Mouse (Mus musculus) heart, embryonic 16.5 days (tissue): ENCODE results near the gene Zfp609. TPM values are rescaled to one million over a fixed set of nuclear protein-coding genes. Genes with fewer than 3 reads are reported as not detected.

Source experiments
- ATAC-seq: fragments of 200-750 bp; cut with Nextera tagmentation; replicated peaks from 2 replicates; pipeline ENCODE4 v1.8.0; 2017; ENCODE audit warnings: moderate number of reproducible peaks; ENCODE audit not compliant: insufficient read depth, low FRiP score; ENCODE audit errors: extremely low read depth
- H3K27ac ChIP-seq: fragments of 300-500 bp; sonication (generic); 2 replicates; pipeline ENCODE4 v1.5.1; 2014; ENCODE audit warnings: mild to moderate bottlenecking, low read length, control low read depth, moderate library complexity
- H3K27me3 ChIP-seq: fragments of 300-500 bp; sonication (generic); 2 replicates; pipeline ENCODE4 v1.6.1; 2014; ENCODE audit warnings: low read length, mixed read lengths; ENCODE audit not compliant: control insufficient read depth, insufficient read depth
- H3K36me3 ChIP-seq: fragments of 300-500 bp; sonication (generic); 2 replicates; pipeline ENCODE4 v1.6.1; 2014; ENCODE audit not compliant: control insufficient read depth, insufficient read depth
- H3K4me1 ChIP-seq: fragments of 300-500 bp; sonication (generic); 2 replicates; pipeline ENCODE4 v1.6.1; 2014; ENCODE audit warnings: low read length, mixed read lengths; ENCODE audit not compliant: control insufficient read depth, insufficient read depth
- H3K4me2 ChIP-seq: fragments of 300-500 bp; sonication (generic); 2 replicates; pipeline ENCODE4 v1.6.1; 2014; ENCODE audit warnings: low read depth, mild to moderate bottlenecking, control low read depth, low read length
- H3K4me3 ChIP-seq: fragments of 300-500 bp; sonication (generic); 2 replicates; pipeline ENCODE4 v1.5.1; 2014; ENCODE audit warnings: mild to moderate bottlenecking, control low read depth, low read length
- H3K9ac ChIP-seq: fragments of 300-500 bp; sonication (generic); 2 replicates; pipeline ENCODE4 v1.6.1; 2014; ENCODE audit warnings: low read length, control low read depth
- H3K9me3 ChIP-seq: fragments of 300-500 bp; sonication (generic); replicated peaks from 2 replicates; pipeline ENCODE4 v1.6.1; 2016; ENCODE audit warnings: low read length; ENCODE audit not compliant: control insufficient read depth
- WGBS: fragments of 180-500 bp; shearing (Covaris S2); extraction: QIAGEN DNeasy Blood & Tissue Kit; methylation state at CpG from one replicate; pipeline ENCODE4 v1.1.7; 2014; 5-methylcytosine and 5-hydroxymethylcytosine counted together
- polyA plus RNA-seq: library from polyadenylated mRNA; unstranded; fragments of >200 nt; fragmentation: Nextera tagmentation; extraction: Ambion mirVana; gene quantifications from 2 replicates; pipeline ENCODE4 v1.2.1, GENCODE M21; 2015

Zfp609 gene
- polyA plus RNA-seq, 1 experiment from 2014 or later, result 4.2 TPM

DNA sequence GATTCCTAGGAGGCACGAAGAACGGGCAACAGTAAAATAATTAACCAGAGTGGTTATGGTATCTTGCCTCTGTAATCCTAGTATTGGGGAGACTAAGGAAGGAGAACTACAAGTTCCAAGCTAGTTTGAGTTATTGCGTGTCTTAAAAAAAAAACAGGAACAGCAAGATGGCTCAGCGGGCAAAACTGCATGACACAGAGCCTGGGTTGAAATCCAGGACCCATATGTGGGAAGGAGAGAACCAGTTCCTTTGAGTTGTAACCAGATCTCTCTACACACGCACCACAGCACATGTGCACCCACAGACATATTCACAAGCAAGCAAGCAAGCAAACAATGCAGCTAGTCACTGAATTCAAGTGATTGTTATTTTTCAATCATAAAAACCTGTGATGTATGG is 81.9 kb downstream of the Zfp609 start:
- WGBS, result 80% methylated on average over 5 of the region's 5 CpGs
- no peak overlapping the region for H3K27ac ChIP-seq

GRCm38 (mm10) chr9:65744171-65745082 is 82.9 kb downstream of the Zfp609 start:
- H3K9me3 ChIP-seq, result no peaks in the 10 kb centered on the region
- H3K4me3 ChIP-seq, result no peak overlapping the region
- peak overlapping the region; percentile 9; the same call in 1 of the 2 replicates for H3K4me2 ChIP-seq
- peaks cover 23% of the 10 kb centered on the region for H3K4me1 ChIP-seq
- 23% methylated on average over 4 of the region's 4 CpGs for WGBS
- peak; percentile 79 for ATAC-seq
- H3K9ac ChIP-seq, result peak overlapping the region; percentile 9; the same call in 1 of the 2 replicates
- H3K36me3 ChIP-seq, result no peaks in the 10 kb centered on the region; the same call in 1 of the 2 replicates
- no peaks in the 10 kb centered on the region for H3K27me3 ChIP-seq
- peak overlapping the region; percentile 74 for H3K27ac ChIP-seq

More for the DNA sequence above, 81.9 kb downstream of the Zfp609 start:
- no peaks in the 10 kb centered on the region for H3K27me3 ChIP-seq
- no peak overlapping the region for H3K9ac ChIP-seq
- H3K36me3 ChIP-seq, result peaks cover 3% of the 10 kb centered on the region; the same call in 1 of the 2 replicates
- H3K9me3 ChIP-seq, result no peaks in the 10 kb centered on the region
- no peak for ATAC-seq
- peaks cover 23% of the 10 kb centered on the region for H3K4me1 ChIP-seq
- H3K4me3 ChIP-seq, result no peak overlapping the region
- H3K4me2 ChIP-seq, result no peak overlapping the region

- Histone ChIP-seq H3K9ac (peak overlapping the region; percentile 9; the same call in 1 of the 2 replicates), H3K4me2 (no peak overlapping the region), H3K36me3 (no peaks in the 10 kb centered on the region; the same call in none of the 2 replicates), H3K4me3 (no peak overlapping the region), H3K27ac (peak overlapping the region; percentile 74), H3K9me3 (no peaks in the 10 kb centered on the region), H3K27me3 (no peaks in the 10 kb centered on the region), H3K4me1 (peaks cover 23% of the 10 kb centered on the region)
- ATAC-seq, result no peak
Measured at GRCm38 (mm10) chr9:65743809-65744170, 83.6 kb downstream of the Zfp609 start.

- H3K4me1 ChIP-seq, result peaks cover 23% of the 10 kb centered on the region
- no peaks in the 10 kb centered on the region; the same call in none of the 2 replicates for H3K36me3 ChIP-seq
- H3K4me3 ChIP-seq, result no peak overlapping the region
- ATAC-seq, result no peak
- no peak overlapping the region for H3K9ac ChIP-seq
- no peak overlapping the region for H3K4me2 ChIP-seq
- H3K27ac ChIP-seq, result no peak overlapping the region
- no peaks in the 10 kb centered on the region for H3K9me3 ChIP-seq
- no peaks in the 10 kb centered on the region for H3K27me3 ChIP-seq
Measured at GRCm38 (mm10) chr9:65743322-65743721, 84.0 kb downstream of the Zfp609 start.

DNA sequence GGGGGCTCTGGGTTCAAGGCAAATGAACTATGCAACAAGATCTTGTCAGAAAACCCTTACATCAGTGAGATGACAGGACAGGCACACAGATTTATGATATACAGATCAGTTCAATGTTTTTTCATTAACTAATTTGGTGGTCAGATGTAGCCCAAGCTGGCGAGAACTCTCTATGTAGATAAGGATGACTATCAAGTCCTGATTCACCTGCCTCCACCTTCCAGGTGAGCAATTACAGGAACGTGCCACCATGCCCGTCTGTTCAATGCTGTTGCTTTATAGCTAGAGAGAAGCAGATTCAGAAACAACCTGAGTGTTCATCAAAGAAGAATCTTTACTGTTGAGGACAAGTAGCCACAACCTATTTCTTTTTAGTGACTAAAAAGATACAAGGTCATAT is 84.6 kb downstream of the Zfp609 start:
- peaks cover 23% of the 10 kb centered on the region for H3K4me1 ChIP-seq
- no peaks in the 10 kb centered on the region; the same call in none of the 2 replicates for H3K36me3 ChIP-seq
- H3K4me3 ChIP-seq, result no peak overlapping the region
- H3K9me3 ChIP-seq, result no peaks in the 10 kb centered on the region
- no peak overlapping the region for H3K4me2 ChIP-seq
- WGBS, result 87% methylated on average over 3 of the region's 3 CpGs
- H3K27me3 ChIP-seq, result no peaks in the 10 kb centered on the region
- no peak overlapping the region for H3K9ac ChIP-seq
- no peak overlapping the region for H3K27ac ChIP-seq
- no peak for ATAC-seq

- peaks cover 24% of the 10 kb centered on the region for H3K4me1 ChIP-seq
- ATAC-seq, result no peak
- no peaks in the 10 kb centered on the region for H3K27me3 ChIP-seq
- H3K27ac ChIP-seq, result no peak overlapping the region
- H3K9ac ChIP-seq, result no peak overlapping the region
- H3K4me2 ChIP-seq, result no peak overlapping the region
- no peaks in the 10 kb centered on the region; the same call in none of the 2 replicates for H3K36me3 ChIP-seq
- H3K4me3 ChIP-seq, result no peak overlapping the region
- no peaks in the 10 kb centered on the region for H3K9me3 ChIP-seq
- WGBS, result 87% methylated on average over 14 of the region's 14 CpGs
Measured at GRCm38 (mm10) chr9:65741066-65741852, 86.1 kb downstream of the Zfp609 start.

GRCm38 (mm10) chr9:65734931-65735330 is 92.4 kb downstream of the Zfp609 start:
- no peaks in the 10 kb centered on the region for H3K9me3 ChIP-seq
- peaks cover 10% of the 10 kb centered on the region for H3K4me1 ChIP-seq
- no peak for ATAC-seq
- no peak overlapping the region for H3K9ac ChIP-seq
- no peaks in the 10 kb centered on the region for H3K27me3 ChIP-seq
- H3K36me3 ChIP-seq, result peaks cover 5% of the 10 kb centered on the region
- no peak overlapping the region for H3K4me3 ChIP-seq
- no peak overlapping the region for H3K4me2 ChIP-seq
- peak overlapping the region; percentile 70 for H3K27ac ChIP-seq
- WGBS, result 84% methylated on average over 3 of the region's 3 CpGs

DNA sequence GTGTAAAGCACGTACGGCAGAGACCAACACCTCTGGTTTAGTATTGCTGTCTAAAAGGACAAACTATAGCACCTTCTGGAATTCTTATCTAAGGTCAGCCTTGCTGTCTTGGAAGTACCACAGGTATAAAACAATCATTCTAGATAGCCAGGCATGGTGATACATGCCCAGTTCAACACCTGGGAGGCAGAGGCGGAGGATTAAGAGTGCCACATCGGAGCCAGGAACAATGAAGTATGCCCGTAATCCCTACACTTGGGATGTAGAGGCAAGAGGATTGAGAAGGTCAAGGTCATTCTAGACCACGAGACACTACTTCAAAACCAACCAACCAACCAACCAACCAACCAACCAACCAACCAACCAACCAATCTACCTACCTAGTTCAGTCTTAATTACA is 98.8 kb downstream of the Zfp609 start:
- Histone ChIP-seq H3K4me1 (peaks cover 27% of the 10 kb centered on the region), H3K27ac (no peak overlapping the region), H3K4me2 (no peak overlapping the region), H3K27me3 (no peaks in the 10 kb centered on the region), H3K36me3 (peaks cover 5% of the 10 kb centered on the region; the same call in 1 of the 2 replicates), H3K9me3 (no peaks in the 10 kb centered on the region), H3K9ac (no peak overlapping the region), H3K4me3 (no peak overlapping the region)
- 96% methylated on average over 6 of the region's 6 CpGs for WGBS
- no peak for ATAC-seq

DNA sequence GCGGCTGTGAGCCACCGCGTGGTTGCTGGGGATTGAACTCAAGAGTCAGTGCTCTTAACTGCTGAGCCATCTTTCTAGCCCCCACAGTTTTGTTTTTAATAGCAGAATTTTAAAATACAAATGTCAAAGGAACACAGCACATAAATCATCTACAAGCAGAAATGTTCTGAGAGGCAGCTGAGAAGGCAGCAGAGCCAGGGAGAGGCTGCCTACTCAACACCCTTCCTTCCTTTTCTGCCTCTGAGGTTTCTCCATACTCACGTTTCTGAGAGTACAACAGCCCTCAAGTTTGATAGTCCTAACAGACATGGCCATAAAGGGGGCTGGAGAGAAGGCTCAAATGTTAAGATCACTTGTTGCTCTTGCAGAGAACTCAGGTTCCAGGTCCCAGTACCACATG is 99.9 kb downstream of the Zfp609 start:
- 71% methylated on average over 4 of the region's 4 CpGs for WGBS

More for the DNA sequence above, 99.9 kb downstream of the Zfp609 start:
- H3K36me3 ChIP-seq, result peaks cover 5% of the 10 kb centered on the region; the same call in 1 of the 2 replicates
- H3K27ac ChIP-seq, result no peak overlapping the region
- no peak overlapping the region for H3K9ac ChIP-seq
- H3K27me3 ChIP-seq, result no peaks in the 10 kb centered on the region
- peaks cover 27% of the 10 kb centered on the region for H3K4me1 ChIP-seq
- H3K4me2 ChIP-seq, result no peak overlapping the region
- no peak overlapping the region for H3K4me3 ChIP-seq
- ATAC-seq, result no peak
- no peaks in the 10 kb centered on the region for H3K9me3 ChIP-seq
